Mouse (Mus musculus) MEL (cell line): ENCODE measurements around the gene Cers6. TPM values are rescaled to one million over a fixed set of nuclear protein-coding genes. Genes with fewer than 3 reads are reported as not detected.

Experiments
- DNase-seq: peaks from one replicate; pipeline ENCODE4 v3.0.0; 2011; ENCODE audit warnings: low read depth, low spot score
- H3K27ac ChIP-seq: 2 replicates; pipeline ENCODE4 v1.5.1; 2012; ENCODE audit warnings: low read depth, mild to moderate bottlenecking, control low read depth, low read length, moderate library complexity; ENCODE audit not compliant: control insufficient read depth
- H3K27me3 ChIP-seq, 2 experiments: fragments of 150-350 bp in 1 of 2; sonication (generic) in 1 of 2; 2 replicates each; pipeline ENCODE4 v1.6.1; 2012; ENCODE audit warnings: low read length in 2 of 2, mild to moderate bottlenecking in 2 of 2, improper control_type of control experiment in 1 of 2, moderate library complexity in 1 of 2; ENCODE audit not compliant: insufficient read depth in 2 of 2, control insufficient read depth in 1 of 2
- H3K36me3 ChIP-seq, 2 experiments: 2 replicates each; pipeline ENCODE4 v1.6.1; 2012 to 2014; ENCODE audit warnings: low read length in 2 of 2, improper control_type of control experiment in 1 of 2, inconsistent platforms in 1 of 2, mild to moderate bottlenecking in 1 of 2; ENCODE audit not compliant: insufficient read depth in 2 of 2, control insufficient read depth in 1 of 2
- H3K4me1 ChIP-seq, 2 experiments: fragments of 150-350 bp in 1 of 2; sonication (generic) in 1 of 2; 2 replicates each; pipeline ENCODE4 v1.6.1; 2012; ENCODE audit warnings: low read length in 2 of 2, improper control_type of control experiment in 1 of 2, mild to moderate bottlenecking in 1 of 2; ENCODE audit not compliant: insufficient read depth in 2 of 2, control insufficient read depth in 1 of 2
- H3K4me3 ChIP-seq, 2 experiments: fragments of 150-350 bp in 1 of 2; sonication (generic) in 1 of 2; 2 replicates each; pipeline ENCODE4 v1.5.1; 2012; ENCODE audit warnings: low read depth in 2 of 2, low read length in 2 of 2, mild to moderate bottlenecking in 2 of 2, moderate library complexity in 2 of 2, control low read depth in 1 of 2, improper control_type of control experiment in 1 of 2; ENCODE audit not compliant: control insufficient read depth in 1 of 2, insufficient read depth in 1 of 2
- H3K79me2 ChIP-seq: 2 replicates; pipeline ENCODE4 v1.6.1; 2012; ENCODE audit warnings: mild to moderate bottlenecking, low read length, moderate library complexity; ENCODE audit not compliant: control insufficient read depth, poor library complexity, insufficient read depth
- H3K9ac ChIP-seq: 2 replicates; pipeline ENCODE4 v1.6.1; 2012; ENCODE audit warnings: low read depth, mild to moderate bottlenecking, control low read depth, low read length, moderate library complexity; ENCODE audit not compliant: control insufficient read depth, poor library complexity, severe bottlenecking
- H3K9me3 ChIP-seq: fragments of 150-350 bp; sonication (generic); replicated peaks from 2 replicates; pipeline ENCODE4 v1.6.1; 2012; ENCODE audit warnings: mild to moderate bottlenecking, low read length, improper control_type of control experiment, moderate library complexity; ENCODE audit not compliant: insufficient read depth
- BHLHE40 ChIP-seq: IDR thresholded peaks from 2 replicates; pipeline ENCODE4 v1.6.1; 2012; ENCODE audit warnings: low read depth, mild to moderate bottlenecking, inconsistent platforms, low read length, improper control_type of control experiment, borderline replicate concordance
- CHD1 ChIP-seq: IDR thresholded peaks from 2 replicates; pipeline ENCODE4 v1.6.1; 2012; ENCODE audit warnings: low read depth, mild to moderate bottlenecking, inconsistent platforms, low read length, improper control_type of control experiment
- CTCF ChIP-seq, 3 experiments: IDR thresholded peaks in 2 of 3; conservative IDR thresholded peaks in 1 of 3; 2 replicates each; pipeline ENCODE4 v1.5.1; 2011 to 2012; ENCODE audit warnings: low read length in 3 of 3, low read depth in 2 of 3, mild to moderate bottlenecking in 2 of 3, improper control_type of control experiment in 1 of 3, inconsistent platforms in 1 of 3, mixed read lengths in 1 of 3, moderate library complexity in 1 of 3; ENCODE audit not compliant: control insufficient read depth in 1 of 3, insufficient read depth in 1 of 3, poor library complexity in 1 of 3, severe bottlenecking in 1 of 3
- ELF1 ChIP-seq: IDR thresholded peaks from 2 replicates; pipeline ENCODE4 v1.6.1; 2014; ENCODE audit warnings: low read depth, mild to moderate bottlenecking, inconsistent platforms, low read length, improper control_type of control experiment, moderate library complexity
- EP300 ChIP-seq, 2 experiments: IDR thresholded peaks; 2 replicates each; pipeline ENCODE4 v1.6.1; 2011; ENCODE audit warnings: improper control_type of control experiment in 2 of 2, low read length in 2 of 2, low read depth in 1 of 2, mild to moderate bottlenecking in 1 of 2
- ETS1 ChIP-seq: IDR thresholded peaks from 2 replicates; pipeline ENCODE4 v1.6.1; 2012; ENCODE audit warnings: low read depth, mild to moderate bottlenecking, inconsistent platforms, low read length, improper control_type of control experiment, moderate library complexity
- GABPA ChIP-seq: IDR thresholded peaks from 2 replicates; pipeline ENCODE4 v1.6.1; 2012; ENCODE audit warnings: low read depth, mild to moderate bottlenecking, inconsistent platforms, low read length, improper control_type of control experiment, moderate library complexity
- GATA1 ChIP-seq: IDR thresholded peaks from 2 replicates; pipeline ENCODE4 v1.6.1; 2011; ENCODE audit warnings: low read depth, low read length, improper control_type of control experiment
- JUND ChIP-seq: IDR thresholded peaks from 2 replicates; pipeline ENCODE4 v1.6.1; 2011; ENCODE audit warnings: low read depth, mild to moderate bottlenecking, improper control_type of control experiment, low read length
- MAFK ChIP-seq: IDR thresholded peaks from 2 replicates; pipeline ENCODE4 v1.6.1; 2011; ENCODE audit warnings: low read depth, mild to moderate bottlenecking, low read length, improper control_type of control experiment, borderline replicate concordance
- MAX ChIP-seq: IDR thresholded peaks from 2 replicates; pipeline ENCODE4 v1.6.1; 2011; ENCODE audit warnings: low read length, improper control_type of control experiment
- MYC ChIP-seq: IDR thresholded peaks from 2 replicates; pipeline ENCODE4 v1.6.1; 2011; ENCODE audit warnings: low read depth, mild to moderate bottlenecking, low read length, improper control_type of control experiment, moderate library complexity
- POLR2A ChIP-seq, 2 experiments: IDR thresholded peaks; 2 replicates each; pipeline ENCODE4 v1.6.1; 2011 to 2012; ENCODE audit warnings: low read length in 2 of 2, mild to moderate bottlenecking in 2 of 2, control low read depth in 1 of 2, improper control_type of control experiment in 1 of 2, low read depth in 1 of 2, moderate library complexity in 1 of 2; ENCODE audit not compliant: control insufficient read depth in 1 of 2, insufficient read depth in 1 of 2, poor library complexity in 1 of 2
- POLR2AphosphoS5 ChIP-seq: IDR thresholded peaks from 2 replicates; pipeline ENCODE4 v1.6.1; 2012; ENCODE audit warnings: low read depth, borderline replicate concordance, mild to moderate bottlenecking, inconsistent platforms, low read length, moderate library complexity, mixed read lengths
- RCOR1 ChIP-seq: IDR thresholded peaks from 2 replicates; pipeline ENCODE4 v1.6.1; 2012; ENCODE audit warnings: low read depth, mild to moderate bottlenecking, inconsistent platforms, low read length, improper control_type of control experiment
- SIN3A ChIP-seq: IDR thresholded peaks from 2 replicates; pipeline ENCODE4 v1.6.1; 2012; ENCODE audit warnings: low read length, improper control_type of control experiment, inconsistent platforms
- SMC3 ChIP-seq: IDR thresholded peaks from 2 replicates; pipeline ENCODE4 v1.6.1; 2011; ENCODE audit warnings: low read depth, low read length, improper control_type of control experiment
- TAL1 ChIP-seq: IDR thresholded peaks from 2 replicates; pipeline ENCODE4 v1.6.1; 2012; ENCODE audit warnings: mild to moderate bottlenecking, inconsistent platforms, low read length, moderate library complexity, mixed read lengths
- TBP ChIP-seq: IDR thresholded peaks from 2 replicates; pipeline ENCODE4 v1.8.0; 2011; ENCODE audit warnings: low read depth, low read length, improper control_type of control experiment
- TCF12 ChIP-seq: IDR thresholded peaks from 2 replicates; pipeline ENCODE4 v1.6.1; 2014; ENCODE audit warnings: low read depth, mild to moderate bottlenecking, inconsistent platforms, low read length, improper control_type of control experiment, moderate library complexity
- UBTF ChIP-seq: IDR thresholded peaks from 2 replicates; pipeline ENCODE4 v1.6.1; 2012; ENCODE audit warnings: low read depth, mild to moderate bottlenecking, inconsistent platforms, low read length, improper control_type of control experiment, moderate library complexity, borderline replicate concordance; ENCODE audit not compliant: insufficient read depth
- USF1 ChIP-seq: IDR thresholded peaks from 2 replicates; pipeline ENCODE4 v1.6.1; 2014; ENCODE audit warnings: low read depth, mild to moderate bottlenecking, inconsistent platforms, low read length, improper control_type of control experiment, moderate library complexity
- ZC3H11A ChIP-seq: IDR thresholded peaks from 2 replicates; pipeline ENCODE4 v1.6.1; 2012; ENCODE audit warnings: low read depth, mild to moderate bottlenecking, inconsistent platforms, low read length, improper control_type of control experiment
- ZMIZ1 ChIP-seq: IDR thresholded peaks from 2 replicates; pipeline ENCODE4 v1.6.1; 2012; ENCODE audit warnings: low read depth, mild to moderate bottlenecking, inconsistent platforms, low read length, improper control_type of control experiment, moderate library complexity
- ZNF384 ChIP-seq: IDR thresholded peaks from 2 replicates; pipeline ENCODE4 v1.6.1; 2012; ENCODE audit warnings: low read depth, mild to moderate bottlenecking, inconsistent platforms, low read length, improper control_type of control experiment
- polyA plus RNA-seq, 2 experiments: library from polyadenylated mRNA; stranded (reverse) in 1 of 2; unstranded in 1 of 2; fragments of >175 nt in 1 of 2; fragments of >200 nt in 1 of 2; gene quantifications; 2 replicates each; pipeline versions ENCODE4 v1.2.1 to v1.2.4; 2012; ENCODE audit warnings: low replicate concordance in 2 of 2, low read depth in 1 of 2; ENCODE audit not compliant: insufficient read length in 2 of 2, insufficient read depth in 1 of 2, missing spikeins in 1 of 2
- total RNA-seq: library from RNA; depleted of rRNA; stranded (reverse); fragments of 300-350 nt; gene quantifications from 2 replicates; pipeline ENCODE4 v1.2.3, GENCODE M21; 2012

Gene Cers6
- total and polyA plus RNA-seq, 3 experiments, result not detected

DNA sequence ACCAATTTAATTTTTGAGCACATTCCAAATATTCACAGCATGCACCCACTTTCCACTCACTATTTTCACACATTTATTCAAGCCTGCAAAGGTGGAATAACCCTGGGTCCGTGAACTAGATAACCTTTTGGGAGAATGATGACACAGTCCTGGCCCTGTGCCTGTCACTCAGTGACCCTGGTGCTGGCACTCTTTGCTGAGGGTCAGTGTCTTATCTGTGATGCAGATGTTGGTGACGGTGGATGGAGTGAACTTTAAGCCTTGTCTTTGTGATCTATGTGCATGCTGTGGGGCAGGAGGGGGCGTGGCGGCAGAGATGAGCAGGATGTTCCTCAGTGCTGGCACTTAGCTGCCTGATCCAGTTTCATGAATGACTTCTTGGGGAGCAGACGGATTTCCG, 41.3 kb downstream of the Cers6 start:
- no peak overlapping the region for H3K9ac ChIP-seq
- DNase-seq, result no peak
- no peak for TF ChIP-seq SMC3
- TF ChIP-seq POLR2AphosphoS5, result no peak
- TF ChIP-seq ZNF384, result no peak
- no peak for TF ChIP-seq SIN3A
- no peak for TF ChIP-seq USF1
- no peak for TF ChIP-seq TAL1
- TF ChIP-seq JUND, result no peak
- no peak for TF ChIP-seq ELF1
- no peak for TF ChIP-seq BHLHE40
- no peak for TF ChIP-seq TCF12
- no peak for TF ChIP-seq UBTF
- TF ChIP-seq, all 39 proteins: peak for 0
- H3K27ac ChIP-seq, result no peak overlapping the region
- H3K4me3 ChIP-seq, result no peak overlapping the region
- H3K27me3 ChIP-seq, result no peaks in the 10 kb centered on the region
- H3K79me2 ChIP-seq, result no peaks in the 10 kb centered on the region
- H3K9me3 ChIP-seq, result no peaks in the 10 kb centered on the region
- H3K4me1 ChIP-seq, result no peaks in the 10 kb centered on the region
- H3K36me3 ChIP-seq, result no peaks in the 10 kb centered on the region

DNA sequence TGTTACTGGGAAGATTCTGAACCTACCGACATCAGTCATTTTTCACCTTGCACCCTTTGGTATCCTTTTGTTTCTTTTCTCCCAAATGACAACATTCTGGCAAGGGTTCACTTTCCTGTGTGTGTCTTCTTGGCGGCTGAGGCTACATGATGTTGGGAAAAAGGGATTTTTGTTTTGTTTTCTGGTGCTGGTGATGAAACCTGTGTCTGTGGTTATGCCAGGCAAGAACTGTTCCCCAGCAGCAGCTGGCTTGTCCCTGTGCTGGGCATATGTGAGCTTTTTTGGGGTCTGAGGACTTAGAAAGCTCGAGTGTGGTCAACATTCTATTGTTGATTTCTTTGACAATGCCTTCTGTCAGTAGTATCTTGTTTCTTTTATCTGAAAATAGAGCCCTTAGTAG, 45.7 kb downstream of the Cers6 start:
- Histone ChIP-seq H3K36me3 (no peaks in the 10 kb centered on the region), H3K4me3 (no peak overlapping the region), H3K9me3 (no peaks in the 10 kb centered on the region), H3K79me2 (no peaks in the 10 kb centered on the region), H3K4me1 (no peaks in the 10 kb centered on the region), H3K9ac (no peak overlapping the region), H3K27ac (no peak overlapping the region), H3K27me3 (no peaks in the 10 kb centered on the region)
- TF ChIP-seq TCF12 (no peak), POLR2A (IDR thresholded peaks at IDR 0.05; ENCODE audit: control insufficient read depth in 1 of 2, insufficient read depth in 1 of 2, low read depth in 1 of 2, low read length in 2 of 2, poor library complexity in 1 of 2) (no peak), ELF1 (no peak), MYC (no peak), GATA1 (no peak), MAFK (no peak), UBTF (no peak), POLR2AphosphoS5 (no peak), GABPA (no peak), TBP (no peak), MAX (no peak), ZC3H11A (no peak), CHD1 (no peak), BHLHE40 (no peak), RCOR1 (no peak), EP300 (IDR thresholded peaks at IDR 0.05; ENCODE audit: low read depth in 1 of 2, low read length in 2 of 2) (no peak), ETS1 (no peak), SMC3 (no peak), ZMIZ1 (no peak), CTCF (IDR thresholded peaks at IDR 0.05 in 2 of 3, conservative IDR thresholded peaks at IDR 0.05 in 1 of 3; ENCODE audit: control insufficient read depth in 1 of 3, insufficient read depth in 1 of 3, low read depth in 2 of 3, low read length in 3 of 3, poor library complexity in 1 of 3, severe bottlenecking in 1 of 3) (no peak)
- no peak for DNase-seq
